Mouse (Mus musculus) embryonic facial prominence, embryonic 11.5 days (tissue): Measurements from ENCODE around the gene Natd1. TPM values are rescaled to one million over a fixed set of nuclear protein-coding genes. Genes with fewer than 3 reads are reported as not detected.

Experiments
- ATAC-seq: fragments of 200-750 bp; cut with Nextera tagmentation; replicated peaks from 2 replicates; pipeline ENCODE4 v1.8.0; 2017; ENCODE audit warnings: low read depth; ENCODE audit not compliant: insufficient number of reproducible peaks, low FRiP score, low TSS enrichment
- DNase-seq: peaks from one replicate; pipeline ENCODE4 v3.0.0-alpha.2; 2015; ENCODE audit warnings: low spot score
- H3K27ac ChIP-seq: fragments of 300-500 bp; sonication (generic); replicated peaks from 2 replicates; pipeline ENCODE4 v1.5.1; 2014; ENCODE audit warnings: mild to moderate bottlenecking, low read depth, low read length, control low read depth
- H3K27me3 ChIP-seq: fragments of 300-500 bp; sonication (generic); 2 replicates; pipeline ENCODE4 v1.6.1; 2014; ENCODE audit warnings: mild to moderate bottlenecking, low read length, moderate library complexity, mixed read lengths; ENCODE audit not compliant: control insufficient read depth, insufficient read depth
- H3K36me3 ChIP-seq: fragments of 300-500 bp; sonication (generic); replicated peaks from 2 replicates; pipeline ENCODE4 v1.6.1; 2014; ENCODE audit warnings: low read depth, mild to moderate bottlenecking, low read length, moderate library complexity, mixed read lengths; ENCODE audit not compliant: control insufficient read depth, insufficient read depth
- H3K4me1 ChIP-seq: fragments of 300-500 bp; sonication (generic); 2 replicates; pipeline ENCODE4 v1.6.1; 2014; ENCODE audit warnings: low read length, mixed read lengths; ENCODE audit not compliant: control insufficient read depth, insufficient read depth
- H3K4me2 ChIP-seq: fragments of 300-500 bp; sonication (generic); 2 replicates; pipeline ENCODE4 v1.6.1; 2014; ENCODE audit warnings: low read depth, mild to moderate bottlenecking, control low read depth, low read length, moderate library complexity
- H3K4me3 ChIP-seq: fragments of 300-500 bp; sonication (generic); 2 replicates; pipeline ENCODE4 v1.5.1; 2014; ENCODE audit warnings: low read depth, low read length, control low read depth
- H3K9ac ChIP-seq: fragments of 300-500 bp; sonication (generic); replicated peaks from 2 replicates; pipeline ENCODE4 v1.6.1; 2014; ENCODE audit warnings: mild to moderate bottlenecking, control low read depth, low read length
- H3K9me3 ChIP-seq: fragments of 300-500 bp; sonication (generic); replicated peaks from 2 replicates; pipeline ENCODE4 v1.6.1; 2016; ENCODE audit warnings: mild to moderate bottlenecking, low read length, inconsistent platforms, mixed read lengths; ENCODE audit not compliant: control insufficient read depth
- WGBS: fragments of 180-500 bp; shearing (Covaris S2); extraction: QIAGEN DNeasy Blood & Tissue Kit; methylation state at CpG from one replicate; pipeline ENCODE4 v1.1.7; 2014; 5-methylcytosine and 5-hydroxymethylcytosine counted together
- polyA plus RNA-seq: library from polyadenylated mRNA; unstranded; fragments of >200 nt; fragmentation: Nextera tagmentation; extraction: Ambion mirVana; gene quantifications from 2 replicates; pipeline ENCODE4 v1.2.1, GENCODE M21; 2014

The Natd1 gene
- polyA plus RNA-seq, 1 experiment from 2014 or later = 17.8 TPM

DNA sequence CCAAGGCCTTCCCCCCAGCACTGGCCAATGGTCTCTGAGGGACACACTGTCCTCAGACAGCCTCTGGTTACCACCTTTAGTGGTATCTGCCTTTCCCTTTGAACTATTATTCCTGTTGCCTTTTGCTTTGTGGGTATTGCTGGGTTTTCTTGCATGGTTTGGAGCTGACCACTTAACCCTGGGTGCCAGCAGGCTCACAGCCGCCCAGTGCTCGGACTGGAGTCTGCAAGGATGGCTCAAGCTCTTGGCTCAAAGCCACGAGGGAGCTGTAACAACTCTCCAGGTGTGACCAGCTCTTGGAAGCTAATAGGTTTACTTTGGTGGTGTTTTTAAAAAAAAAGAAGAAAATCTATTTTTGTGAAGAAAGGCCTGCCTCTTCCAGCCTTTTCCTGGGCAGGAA is 37.8 kb upstream of the Natd1 start:
- H3K9ac ChIP-seq = no peak overlapping the region
- H3K27me3 ChIP-seq = no peaks in the 10 kb centered on the region
- no peak overlapping the region for H3K27ac ChIP-seq
- 95% methylated on average over 3 of the region's 3 CpGs for WGBS
- H3K9me3 ChIP-seq = no peaks in the 10 kb centered on the region
- DNase-seq (no peak), ATAC-seq (no peak)
- H3K4me2 ChIP-seq = no peak overlapping the region
- no peak overlapping the region for H3K4me3 ChIP-seq
- no peaks in the 10 kb centered on the region for H3K36me3 ChIP-seq
- H3K4me1 ChIP-seq = no peaks in the 10 kb centered on the region

DNA sequence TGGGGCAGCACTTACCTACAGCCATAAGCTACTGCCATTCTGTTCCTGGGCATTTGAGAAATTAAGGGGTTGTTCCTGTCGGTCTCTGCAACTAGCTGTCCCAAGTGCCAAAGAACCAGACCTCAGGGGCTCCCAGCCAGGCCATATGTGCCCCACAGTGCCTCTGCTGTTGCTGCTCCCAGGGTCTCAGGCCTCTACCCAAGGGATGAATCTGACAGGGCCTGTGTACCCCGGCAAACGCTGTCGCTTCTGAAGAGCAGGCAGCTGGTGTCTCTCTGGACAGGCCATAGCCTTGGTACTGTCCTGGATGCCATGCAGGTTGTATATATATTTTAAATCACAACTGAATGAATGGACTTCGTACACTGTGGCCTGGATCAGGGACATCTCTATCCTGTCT is 37.3 kb upstream of the Natd1 start:
- Histone ChIP-seq H3K9ac (no peak overlapping the region), H3K9me3 (no peaks in the 10 kb centered on the region), H3K27ac (no peak overlapping the region), H3K4me3 (no peak overlapping the region), H3K4me2 (no peak overlapping the region), H3K36me3 (no peaks in the 10 kb centered on the region), H3K27me3 (no peaks in the 10 kb centered on the region), H3K4me1 (no peaks in the 10 kb centered on the region)
- WGBS = 86% methylated on average over 5 of the region's 5 CpGs
- ATAC-seq = no peak
- DNase-seq = no peak

DNA sequence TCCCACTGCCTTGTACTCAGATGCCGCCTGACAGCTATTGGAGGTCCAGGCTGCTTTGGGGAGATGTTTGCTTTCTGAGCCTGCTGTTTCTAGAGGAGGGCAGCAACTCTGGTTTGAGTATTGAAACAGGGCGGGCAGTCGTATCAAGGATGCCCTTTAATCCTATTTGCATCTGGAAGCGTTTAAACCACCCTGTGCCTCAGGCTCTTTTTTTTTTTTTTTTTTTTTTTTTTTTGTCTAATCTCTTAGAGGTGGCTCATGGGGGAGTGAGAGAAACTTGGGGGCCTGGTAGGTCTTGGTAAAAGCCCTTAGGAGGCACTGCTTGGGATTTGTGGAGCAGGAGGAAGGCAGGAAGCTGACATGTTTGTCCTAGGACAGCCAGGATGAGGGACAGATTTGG is 30.5 kb upstream of the Natd1 start:
- DNase-seq = peak; percentile 37
- H3K9me3 ChIP-seq = no peaks in the 10 kb centered on the region
- peaks cover 7% of the 10 kb centered on the region for H3K36me3 ChIP-seq
- H3K27ac ChIP-seq = no peak overlapping the region
- no peak overlapping the region for H3K9ac ChIP-seq
- no peak for ATAC-seq
- 43% methylated on average over 4 of the region's 4 CpGs for whole genome bisulfite sequencing
- H3K4me3 ChIP-seq = no peak overlapping the region
- H3K4me1 ChIP-seq = no peaks in the 10 kb centered on the region
- no peaks in the 10 kb centered on the region for H3K27me3 ChIP-seq
- H3K4me2 ChIP-seq = no peak overlapping the region

DNA sequence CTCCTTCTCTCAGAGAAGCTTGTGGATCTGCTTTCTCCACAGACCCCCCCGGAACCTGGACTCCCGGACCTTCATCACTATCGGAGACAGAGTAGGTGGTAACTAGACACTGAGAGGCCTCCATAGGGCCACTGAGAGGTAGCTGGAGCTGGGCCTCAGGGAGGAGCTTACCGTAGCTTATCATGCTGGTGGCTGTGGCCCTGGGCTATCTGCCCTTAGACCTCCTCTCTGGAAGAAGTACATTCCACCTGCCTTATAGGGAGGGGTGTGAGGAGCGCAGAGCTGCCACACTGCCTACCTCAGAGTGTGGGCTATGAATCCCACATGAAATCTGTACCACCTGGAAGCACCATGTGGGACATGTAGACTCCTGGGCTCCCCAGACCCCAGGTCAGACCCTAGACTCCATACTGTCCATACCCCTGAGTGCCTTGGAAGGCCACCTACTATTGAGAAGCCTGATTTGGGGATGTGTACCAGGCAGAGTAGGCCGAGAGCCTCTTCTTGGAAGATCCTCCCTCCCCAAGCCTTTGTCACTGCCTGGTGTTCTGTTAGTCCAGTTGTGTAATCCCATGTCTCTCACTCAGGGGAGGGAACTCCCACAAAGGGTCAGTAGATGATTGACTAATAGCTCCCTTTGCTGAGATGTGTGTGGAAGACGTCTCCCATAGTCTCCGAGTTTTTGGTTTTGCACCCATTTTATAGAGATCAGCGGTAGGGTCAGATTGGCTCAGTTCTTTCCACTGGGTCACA is 27.9 kb upstream of the Natd1 start:
- Histone ChIP-seq H3K9me3 (no peaks in the 10 kb centered on the region), H3K9ac (no peak overlapping the region), H3K27me3 (no peaks in the 10 kb centered on the region), H3K4me2 (no peak overlapping the region), H3K4me1 (no peaks in the 10 kb centered on the region), H3K36me3 (peaks cover 7% of the 10 kb centered on the region), H3K27ac (no peak overlapping the region), H3K4me3 (no peak overlapping the region)
- WGBS = 88% methylated on average over 9 of the region's 9 CpGs
- DNase-seq (no peak), ATAC-seq (no peak)

DNA sequence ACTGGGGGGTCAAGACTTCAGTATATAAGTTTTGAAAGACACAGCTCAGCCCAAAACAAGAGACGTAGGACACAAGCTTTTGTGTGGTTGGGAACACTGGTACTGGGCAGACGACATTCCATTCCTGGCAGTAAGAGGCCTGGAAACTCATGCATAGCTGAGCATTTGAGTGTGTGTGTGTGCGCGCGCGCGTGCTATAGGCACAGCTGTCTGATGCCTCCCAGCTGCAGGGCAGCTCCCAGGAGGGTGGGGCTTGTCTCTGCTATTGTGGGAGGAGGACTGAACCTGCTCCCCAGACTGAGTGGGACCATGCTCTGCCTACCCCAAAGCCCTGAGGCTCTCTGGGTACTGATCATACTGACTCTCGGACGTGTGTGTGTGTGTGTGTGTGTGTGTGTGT is 26.8 kb upstream of the Natd1 start:
- ATAC-seq = peak; percentile 58
- no peak overlapping the region for H3K4me3 ChIP-seq
- no peaks in the 10 kb centered on the region for H3K4me1 ChIP-seq
- 69% methylated on average over 9 of the region's 9 CpGs for WGBS
- no peak overlapping the region for H3K27ac ChIP-seq
- no peak overlapping the region for H3K9ac ChIP-seq
- H3K27me3 ChIP-seq = no peaks in the 10 kb centered on the region
- no peaks in the 10 kb centered on the region for H3K9me3 ChIP-seq
- peaks cover 7% of the 10 kb centered on the region for H3K36me3 ChIP-seq
- no peak overlapping the region for H3K4me2 ChIP-seq
- peak; percentile 56 for DNase-seq

DNA sequence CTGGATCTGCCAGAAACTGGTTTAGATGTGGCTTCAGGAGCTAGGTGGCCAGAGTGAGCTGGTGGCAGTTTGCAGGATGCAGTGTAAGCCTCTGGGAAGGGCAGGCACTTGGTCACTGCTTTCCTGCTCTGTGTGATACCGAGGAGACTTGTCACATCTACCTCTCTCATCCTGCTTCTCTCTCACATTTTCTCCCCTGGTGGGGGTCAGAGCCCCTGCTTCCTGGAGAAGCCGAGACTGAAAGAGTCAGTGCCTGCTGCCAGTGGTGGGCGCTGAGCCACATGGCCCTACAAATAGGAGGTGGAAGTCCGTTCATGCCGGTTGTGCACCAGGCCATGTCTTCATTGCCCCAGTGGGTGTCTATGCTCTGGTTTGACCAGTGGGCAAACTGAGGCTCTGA is 26.0 kb upstream of the Natd1 start:
- 84% methylated on average over 5 of the region's 5 CpGs for WGBS
- no peaks in the 10 kb centered on the region for H3K9me3 ChIP-seq
- H3K36me3 ChIP-seq = peaks cover 7% of the 10 kb centered on the region
- no peak overlapping the region for H3K9ac ChIP-seq
- no peak overlapping the region for H3K4me2 ChIP-seq
- no peak overlapping the region for H3K4me3 ChIP-seq
- ATAC-seq = no peak
- no peak overlapping the region for H3K27ac ChIP-seq
- no peaks in the 10 kb centered on the region for H3K27me3 ChIP-seq
- no peak for DNase-seq
- H3K4me1 ChIP-seq = no peaks in the 10 kb centered on the region

DNA sequence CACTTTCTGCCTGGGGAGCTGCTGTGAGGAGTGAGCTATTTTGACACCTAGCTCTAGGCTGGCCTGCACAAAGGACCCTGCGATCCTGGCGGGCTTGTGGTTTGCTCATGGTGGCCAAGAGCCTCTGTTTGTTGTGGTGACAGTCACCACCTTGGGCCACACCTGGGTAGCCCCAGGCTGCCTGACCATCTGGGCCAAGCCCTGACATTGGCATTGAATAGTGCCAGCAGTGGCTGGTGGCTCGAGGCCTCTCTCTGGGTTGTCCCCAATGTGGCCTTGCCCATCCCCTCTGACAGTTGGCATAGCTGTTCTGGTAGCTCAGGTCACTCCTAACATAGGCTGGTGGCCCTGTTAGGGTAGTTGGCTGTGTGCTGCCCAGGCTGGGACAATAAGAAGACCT is 24.9 kb upstream of the Natd1 start:
- ATAC-seq (no peak), DNase-seq (no peak)
- H3K9me3 ChIP-seq = no peaks in the 10 kb centered on the region
- no peak overlapping the region for H3K27ac ChIP-seq
- peaks cover 7% of the 10 kb centered on the region for H3K36me3 ChIP-seq
- no peak overlapping the region for H3K9ac ChIP-seq
- no peaks in the 10 kb centered on the region for H3K4me1 ChIP-seq
- H3K4me2 ChIP-seq = no peak overlapping the region
- no peak overlapping the region for H3K4me3 ChIP-seq
- 98% methylated on average over 3 of the region's 3 CpGs for WGBS
- no peaks in the 10 kb centered on the region for H3K27me3 ChIP-seq

DNA sequence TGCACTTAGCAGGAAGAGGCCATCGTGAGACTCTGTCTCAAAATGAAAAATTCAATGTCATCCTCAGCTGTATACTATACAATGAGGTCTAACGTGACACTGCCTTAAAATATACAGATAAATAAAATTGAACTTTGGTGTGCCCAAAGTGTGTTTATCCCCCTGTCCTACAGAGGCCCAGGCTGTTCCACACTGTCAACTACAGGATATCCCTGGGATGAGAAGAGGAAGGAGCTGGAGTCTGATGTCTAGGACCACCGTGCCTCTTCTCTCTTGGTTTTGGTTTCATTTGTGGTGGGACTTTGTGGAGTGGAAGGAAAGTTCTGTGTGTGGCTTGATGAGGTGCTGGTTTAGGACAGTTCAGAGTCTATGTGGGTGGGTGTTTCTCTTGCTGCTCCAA is 23.1 kb upstream of the Natd1 start:
- no peaks in the 10 kb centered on the region for H3K27me3 ChIP-seq
- DNase-seq (no peak), ATAC-seq (no peak)
- no peak overlapping the region for H3K9ac ChIP-seq
- H3K4me2 ChIP-seq = no peak overlapping the region
- WGBS = 87% methylated on average over 3 of the region's 3 CpGs
- H3K9me3 ChIP-seq = no peaks in the 10 kb centered on the region
- H3K4me3 ChIP-seq = no peak overlapping the region
- H3K27ac ChIP-seq = no peak overlapping the region
- H3K36me3 ChIP-seq = peaks cover 3% of the 10 kb centered on the region; the same call in 1 of the 2 replicates
- H3K4me1 ChIP-seq = peaks cover 8% of the 10 kb centered on the region
